Mouse (Mus musculus) cerebral cortex, adult 2 months (tissue): ENCODE data around the gene Ctrc.

Source experiments
- WGBS: fragments of 180-500 bp; shearing (Covaris S2); methylation state at CpG from one replicate; pipeline ENCODE4 v1.1.7; 2018; 5-methylcytosine and 5-hydroxymethylcytosine counted together

Ctrc gene

DNA sequence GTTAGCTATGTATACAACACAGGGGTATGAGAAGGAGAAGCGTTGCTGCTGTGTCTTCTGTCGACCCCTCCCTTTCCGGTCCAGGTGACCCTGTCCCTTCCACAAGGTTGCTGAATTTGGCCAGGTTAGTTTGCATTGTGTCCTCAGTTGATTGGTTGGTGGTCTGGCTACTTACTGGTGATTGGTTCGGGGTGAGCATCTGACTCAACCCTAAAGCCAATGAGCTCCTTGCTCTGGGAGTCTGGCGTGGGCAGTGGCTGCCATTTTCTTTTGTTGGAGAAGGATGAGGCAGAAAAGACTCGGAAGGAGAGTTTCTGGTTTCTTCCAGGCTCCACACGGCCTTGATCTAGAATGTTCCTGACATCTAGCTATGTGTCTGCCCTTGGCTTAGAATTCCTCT lies 26.8 kb downstream of the Ctrc start:
- WGBS: 92% methylated on average over 7 of the region's 7 CpGs

DNA sequence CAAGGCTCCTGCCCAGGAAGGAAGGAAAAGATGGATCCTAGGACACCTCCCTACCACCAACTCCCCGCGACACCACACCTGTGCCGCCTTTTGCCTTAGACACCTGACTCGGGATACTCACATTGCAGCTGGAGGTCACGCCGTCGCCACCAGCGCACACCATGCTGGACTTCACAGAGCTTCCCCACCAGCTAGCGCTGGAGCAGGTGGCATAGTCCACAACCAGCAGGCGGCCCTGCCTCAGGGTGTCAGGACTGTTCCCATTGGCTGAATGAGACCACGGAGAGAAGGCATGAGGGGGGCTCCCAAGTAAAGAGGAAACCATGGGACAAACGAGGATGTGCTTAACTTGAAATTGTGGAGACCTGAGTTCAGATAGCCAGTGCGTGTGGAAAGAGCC lies 27.3 kb downstream of the Ctrc start:
- 94% methylated on average over 13 of the region's 13 CpGs for WGBS

DNA sequence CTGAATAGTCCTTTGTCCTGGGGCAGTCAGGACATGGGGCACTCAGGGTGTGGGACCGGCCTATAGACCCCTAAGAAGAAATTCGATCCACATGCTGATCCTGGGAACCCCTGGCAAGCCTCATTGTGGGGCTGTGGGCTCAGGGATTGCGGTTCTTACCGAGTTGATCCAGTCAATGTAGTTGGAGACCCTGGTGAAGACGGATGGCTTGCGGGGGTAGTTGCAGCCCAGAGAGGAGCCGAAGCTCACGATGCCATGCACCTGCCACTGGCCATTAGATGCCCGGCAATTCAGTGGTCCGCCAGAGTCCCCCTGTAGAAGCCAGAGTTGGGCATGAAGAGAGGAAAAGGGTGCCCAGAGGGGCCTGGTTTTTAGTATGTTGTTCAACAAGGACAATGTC lies 28.5 kb downstream of the Ctrc start:
- WGBS: 77% methylated on average over 10 of the region's 10 CpGs

DNA sequence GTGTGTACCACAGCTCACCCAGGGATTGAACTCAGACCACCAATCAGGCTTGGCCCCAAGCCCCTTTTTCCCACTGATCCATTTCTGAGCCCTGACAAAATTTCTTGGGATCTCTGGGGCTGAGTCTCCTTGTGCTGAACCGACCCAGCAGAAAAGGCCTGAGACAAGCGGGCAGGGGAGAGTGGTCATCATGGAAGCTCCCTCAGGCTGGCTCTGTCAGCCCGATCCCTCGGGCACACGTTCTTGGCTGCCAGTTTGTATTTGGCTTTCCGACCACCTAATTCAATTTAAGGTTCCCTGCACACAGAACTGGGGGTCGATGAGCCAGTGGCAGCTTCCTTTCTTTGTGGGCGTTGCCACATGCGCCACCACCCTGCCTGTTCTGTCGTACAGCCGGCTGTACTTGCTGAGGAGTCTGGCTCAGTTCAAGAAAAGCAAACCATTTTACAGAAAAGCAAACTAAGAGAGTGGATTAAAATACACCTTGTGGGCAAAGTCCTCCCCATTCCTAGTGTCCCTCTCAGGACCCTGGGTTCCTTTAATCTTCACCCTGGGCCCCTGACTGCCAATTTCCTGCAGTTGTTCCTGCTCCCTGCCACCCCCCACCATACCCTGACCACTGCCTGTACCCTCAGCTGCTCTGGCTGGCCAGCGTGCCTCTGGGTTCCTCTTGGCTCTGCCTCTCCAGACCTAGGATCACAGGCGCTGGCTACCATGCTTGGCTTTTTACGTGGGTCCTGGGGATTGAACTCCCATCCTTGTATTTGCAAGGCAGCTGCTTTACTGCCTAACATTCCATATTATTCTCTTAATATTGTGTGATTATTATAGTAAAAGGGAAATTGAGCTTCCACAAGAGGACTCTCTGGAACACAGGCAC lies 29.1 kb downstream of the Ctrc start:
- 45% methylated on average over 14 of the region's 14 CpGs for WGBS

DNA sequence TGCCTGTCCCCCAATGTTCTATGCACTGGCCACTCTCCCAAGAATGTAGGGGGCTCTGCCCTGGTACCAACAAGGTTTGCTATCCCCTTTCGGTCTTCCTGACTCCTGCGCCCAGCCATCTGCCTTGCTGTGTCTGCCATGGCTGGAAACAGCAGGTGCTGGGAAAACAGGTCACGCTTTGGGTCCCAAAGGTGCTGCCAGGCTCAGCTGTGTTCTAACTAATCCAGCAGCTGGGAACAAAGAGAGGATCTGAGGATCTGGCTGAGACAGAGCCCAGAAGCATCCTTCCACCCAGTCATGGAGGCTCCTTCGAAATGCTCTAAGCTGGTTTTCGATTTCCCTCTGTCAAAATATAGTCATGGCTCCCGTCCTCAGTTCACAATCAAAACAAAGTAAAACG lies 29.9 kb downstream of the Ctrc start:
- 89% methylated on average over 7 of the region's 7 CpGs for WGBS

DNA sequence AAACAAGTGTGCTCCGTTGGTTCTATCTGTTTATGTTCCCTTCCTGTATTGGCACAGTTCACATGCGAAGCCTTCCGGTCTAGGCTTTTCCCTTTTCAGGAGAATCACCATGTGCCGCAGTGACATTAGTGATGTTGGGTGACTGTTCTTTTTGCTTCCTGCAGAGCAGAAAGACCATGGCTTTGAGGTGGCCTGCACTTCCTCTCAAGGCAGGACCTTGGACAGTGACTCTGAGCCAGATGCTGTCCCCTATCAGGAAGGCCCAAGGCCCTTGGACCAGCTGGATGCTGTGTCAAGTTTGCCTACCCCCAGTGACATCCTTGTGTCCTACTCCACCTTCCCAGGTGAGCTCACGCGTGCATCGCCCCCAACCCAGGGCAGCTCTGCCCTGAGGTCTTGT lies 34.8 kb downstream of the Ctrc start:
- 97% methylated on average over 7 of the region's 7 CpGs for WGBS

DNA sequence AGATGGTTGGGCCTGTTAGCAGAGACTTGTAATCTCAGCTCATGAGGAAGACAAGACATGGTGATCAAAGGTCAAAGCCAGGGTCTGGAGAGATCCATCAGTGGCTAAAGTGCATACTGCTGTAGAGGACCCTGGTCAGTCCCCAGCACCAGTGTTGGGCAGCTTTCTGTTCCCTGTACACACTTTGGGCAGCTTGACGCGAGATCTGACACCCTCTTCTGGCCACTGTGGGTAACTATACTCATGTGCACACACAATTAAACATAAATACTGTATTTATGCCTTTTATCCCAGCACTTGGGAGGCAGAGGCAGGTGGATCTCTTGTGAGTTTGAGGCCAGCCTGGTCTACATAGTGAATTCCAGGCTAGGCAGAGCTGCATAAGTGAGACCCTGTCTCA lies 35.2 kb downstream of the Ctrc start:
- WGBS: 97% methylated on average over 2 of the region's 2 CpGs

DNA sequence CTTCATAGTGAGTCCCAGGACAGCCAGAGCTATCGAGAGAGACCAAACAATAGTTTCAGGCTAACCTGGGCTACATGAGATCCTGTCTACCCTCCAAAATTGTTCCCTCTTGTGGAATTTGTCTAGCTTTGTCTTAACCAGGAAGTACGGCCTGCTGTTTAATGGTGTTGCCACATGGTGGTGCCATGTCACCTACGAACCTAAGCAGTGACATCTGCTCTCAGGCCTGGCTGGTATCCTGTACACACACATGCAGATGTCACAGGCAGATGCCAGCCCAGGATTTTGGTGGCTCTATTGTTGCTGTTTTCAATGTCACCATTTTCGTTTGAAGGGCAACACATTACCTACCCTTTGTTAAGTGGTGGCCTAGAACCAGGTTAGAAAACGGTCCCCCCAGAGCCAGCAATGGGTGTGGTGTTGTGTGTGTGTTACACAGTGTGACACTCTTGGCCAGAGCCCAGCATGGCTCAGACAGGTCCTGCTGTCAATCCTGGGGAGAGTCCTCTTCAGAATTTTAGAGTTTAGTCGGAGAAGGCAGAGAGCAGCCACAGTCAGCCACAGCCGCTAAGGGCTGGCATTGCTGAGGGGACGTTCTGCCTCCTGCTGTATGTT lies 36.2 kb downstream of the Ctrc start:
- WGBS: 67% methylated on average over 8 of the region's 8 CpGs

DNA sequence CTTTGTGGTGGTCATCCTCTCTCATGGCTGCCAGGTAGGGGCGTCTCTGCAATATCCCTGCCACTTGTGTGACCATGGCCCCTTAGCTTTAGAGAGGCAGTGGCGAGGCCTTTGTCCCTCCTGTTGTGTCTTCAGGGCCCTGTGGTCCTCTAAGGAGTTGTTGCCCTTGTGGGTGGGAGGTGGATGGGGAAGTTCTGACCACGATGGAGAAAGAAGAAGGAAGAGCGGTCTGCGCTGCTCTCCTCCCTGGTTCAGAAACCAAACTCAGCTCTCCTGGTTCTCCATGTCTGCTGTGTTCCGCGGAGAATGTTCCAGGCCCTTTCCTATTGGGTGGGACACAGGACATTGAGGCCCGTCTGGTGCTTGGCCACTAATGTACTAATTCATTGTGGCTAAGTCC lies 40.3 kb downstream of the Ctrc start:
- 92% methylated on average over 8 of the region's 8 CpGs for WGBS

DNA sequence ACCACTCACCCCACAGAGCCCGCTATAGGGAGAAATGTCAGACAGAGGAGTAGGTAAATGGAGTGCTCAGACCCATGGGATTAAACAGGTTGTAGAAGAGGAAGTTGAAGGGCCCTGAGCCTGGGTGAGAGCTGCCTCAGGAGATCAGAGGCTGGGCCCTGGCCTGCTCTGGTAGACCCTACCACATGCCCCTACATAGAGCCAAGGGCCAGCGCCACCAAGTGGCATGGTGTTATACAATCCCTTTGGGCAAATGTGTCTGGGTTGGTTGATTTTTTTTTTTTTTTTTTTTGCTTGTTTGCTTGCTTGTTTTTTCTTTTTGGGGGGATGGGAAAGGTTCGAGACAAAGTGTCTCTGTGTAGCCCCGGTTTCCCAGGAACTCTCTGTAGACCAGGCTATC lies 42.1 kb downstream of the Ctrc start:
- WGBS: 80% methylated on average over 4 of the region's 4 CpGs

DNA sequence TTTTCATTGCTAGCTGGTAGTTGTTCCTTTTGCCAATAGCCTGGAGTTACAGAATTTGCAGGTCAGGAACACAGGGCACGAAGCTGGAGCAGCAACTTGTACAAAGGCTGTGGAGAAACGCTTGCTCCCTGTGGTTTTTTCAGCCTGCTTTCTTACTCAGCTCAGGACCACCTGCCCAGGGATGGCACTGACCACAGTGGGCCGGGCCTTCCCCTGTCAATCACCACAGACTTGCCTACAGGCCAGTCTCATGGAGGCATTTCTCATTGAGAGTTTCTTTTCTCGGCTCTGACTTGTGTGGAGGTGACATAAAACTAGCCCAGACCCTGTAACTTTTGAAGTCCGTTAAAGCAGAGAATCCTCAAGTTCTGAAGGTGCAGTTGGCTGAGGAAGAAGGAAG lies 48.6 kb downstream of the Ctrc start:
- 93% methylated on average over 5 of the region's 5 CpGs for WGBS

DNA sequence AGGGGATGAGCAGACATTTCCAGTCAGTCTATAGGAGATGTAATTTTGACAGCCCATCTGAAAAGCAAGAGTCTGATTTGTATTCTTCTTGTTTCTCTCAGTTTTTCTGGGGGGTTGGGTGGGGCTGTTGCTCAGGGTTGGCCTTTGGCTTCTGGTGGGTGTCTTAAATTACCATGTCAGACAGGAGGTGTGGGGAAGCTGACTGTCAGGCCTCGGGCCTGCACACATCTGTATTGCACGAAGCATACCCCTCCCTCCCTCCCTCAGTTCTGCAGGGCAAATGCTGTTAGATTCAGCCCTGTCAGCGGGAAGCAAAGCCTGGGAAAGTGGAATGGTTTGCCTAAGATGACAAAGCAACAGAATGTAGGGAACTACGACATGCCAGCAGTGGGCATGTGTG lies 49.2 kb downstream of the Ctrc start:
- WGBS: 94% methylated on average over 4 of the region's 4 CpGs

DNA sequence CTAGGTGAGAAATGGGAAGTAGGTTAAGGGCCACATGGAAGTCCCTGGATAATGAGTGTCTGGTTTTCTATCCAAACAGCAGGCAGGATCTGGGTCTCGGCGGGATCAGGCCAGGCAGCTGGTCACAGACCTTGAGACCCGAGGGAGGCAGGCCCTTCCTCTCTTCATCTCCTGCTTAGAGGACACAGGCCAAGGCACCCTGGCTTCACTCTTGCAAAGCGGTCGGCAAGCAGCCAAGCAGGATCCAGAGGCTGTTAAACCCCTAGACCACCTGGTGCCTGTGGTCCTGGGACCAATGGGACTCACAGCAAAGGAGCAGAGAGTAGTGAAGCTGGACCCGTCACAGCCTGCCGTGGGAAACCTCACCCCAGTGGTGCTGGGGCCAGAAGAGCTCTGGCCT lies 49.8 kb downstream of the Ctrc start:
- WGBS: 85% methylated on average over 7 of the region's 7 CpGs

DNA sequence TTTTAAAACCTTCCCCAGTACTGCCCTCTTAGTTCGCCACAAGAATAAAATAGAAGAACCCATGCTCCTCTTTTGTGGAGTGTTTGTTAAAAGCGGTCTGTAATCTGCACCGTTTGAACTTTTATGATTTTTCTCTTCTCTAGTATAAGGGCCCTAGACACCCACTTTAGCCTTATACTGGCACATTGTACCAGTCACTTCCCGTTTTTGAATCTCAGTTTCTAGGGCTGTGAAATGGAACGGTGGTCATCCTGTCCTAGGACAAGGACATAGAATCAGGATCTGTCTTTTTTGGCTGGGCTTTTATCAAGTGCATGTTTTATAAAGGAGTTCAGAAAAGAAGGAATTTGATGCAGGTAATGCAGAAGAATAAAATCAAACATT lies 52.0 kb downstream of the Ctrc start:
- under 1% methylated on average over 5 of the region's 5 CpGs for WGBS

DNA sequence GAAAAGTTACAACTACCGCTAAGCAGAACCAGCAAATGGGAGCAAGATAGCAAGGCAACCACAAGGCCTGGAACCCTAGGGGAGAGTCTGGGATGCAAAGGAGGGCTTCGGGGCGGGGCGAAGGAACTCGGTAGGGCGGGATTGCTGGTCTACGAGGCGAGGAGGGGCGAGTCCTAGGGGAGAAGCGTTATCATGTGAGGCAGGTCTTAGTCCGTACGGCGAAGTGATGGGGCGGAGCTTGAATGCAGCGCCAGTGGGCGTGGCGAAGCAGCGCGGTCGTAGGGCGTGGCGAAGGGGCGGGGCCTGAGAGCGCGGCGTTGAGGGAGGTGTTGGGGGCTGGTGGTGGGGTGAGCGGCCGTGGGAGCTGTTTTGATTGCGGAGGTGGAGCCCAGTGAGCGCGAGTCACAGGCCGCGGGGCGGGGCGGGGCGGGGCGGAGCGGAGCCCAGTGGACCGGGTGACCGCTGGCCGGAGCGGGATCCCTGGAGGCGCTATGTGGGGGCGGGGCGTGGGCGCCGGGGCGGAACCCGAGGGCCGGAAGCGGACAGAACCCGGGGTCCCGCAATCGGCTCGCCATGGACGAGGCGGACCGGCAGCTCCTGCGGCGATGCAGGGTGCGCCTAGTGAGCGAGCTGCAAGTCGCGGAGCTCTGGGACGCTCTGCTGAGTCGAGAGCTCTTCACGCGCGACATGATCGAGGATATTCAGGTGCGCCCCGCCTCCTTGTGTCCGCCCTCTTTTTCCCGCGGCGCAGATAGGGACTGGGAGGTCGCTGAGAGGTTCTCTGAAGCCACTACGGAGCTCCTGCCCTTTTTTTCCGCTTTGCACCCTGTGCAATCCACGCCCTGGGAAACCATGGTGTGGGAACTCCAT lies 52.6 kb downstream of the Ctrc start, which contains the start of gene Casp9:
Gene Casp9 (plus strand): TSS at position 331 of the 870 bp plus-strand sequence.
- under 1% methylated on average over 80 of the region's 80 CpGs for WGBS

DNA sequence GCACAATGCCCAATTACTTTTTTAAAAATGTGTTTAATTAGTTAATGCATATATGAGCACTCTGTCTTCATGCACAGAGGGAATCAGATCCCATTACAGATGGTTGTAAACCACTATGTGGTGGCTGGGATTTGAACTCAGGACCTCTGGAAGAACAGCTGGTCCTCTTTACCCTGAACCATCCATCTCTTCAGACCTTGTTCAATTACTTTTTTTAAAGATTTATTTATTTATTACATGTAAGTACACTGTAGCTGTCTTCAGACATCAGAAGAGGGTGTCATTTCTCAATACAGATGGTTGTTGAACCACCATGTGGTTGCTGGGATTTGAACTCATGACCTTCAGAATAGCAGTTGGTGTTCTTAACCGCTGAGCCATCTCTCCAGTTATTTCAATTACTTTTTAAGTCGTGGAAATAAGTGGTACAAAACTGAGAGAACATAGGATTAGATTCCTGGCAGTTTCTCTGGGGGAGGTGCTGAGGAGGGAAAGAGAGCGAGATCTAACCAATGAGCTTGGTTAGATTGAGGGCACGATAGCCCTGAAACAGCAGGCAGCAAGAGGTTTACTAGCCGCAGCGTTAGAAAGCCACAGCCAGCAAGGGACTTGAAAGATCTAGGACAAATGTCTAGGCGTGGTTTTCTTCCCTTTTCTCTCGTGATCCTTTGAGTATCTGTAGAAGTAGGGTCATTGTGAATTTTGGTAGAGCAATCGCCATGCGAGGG lies 53.4 kb downstream of the Ctrc start:
- 7% methylated on average over 10 of the region's 10 CpGs for WGBS

DNA sequence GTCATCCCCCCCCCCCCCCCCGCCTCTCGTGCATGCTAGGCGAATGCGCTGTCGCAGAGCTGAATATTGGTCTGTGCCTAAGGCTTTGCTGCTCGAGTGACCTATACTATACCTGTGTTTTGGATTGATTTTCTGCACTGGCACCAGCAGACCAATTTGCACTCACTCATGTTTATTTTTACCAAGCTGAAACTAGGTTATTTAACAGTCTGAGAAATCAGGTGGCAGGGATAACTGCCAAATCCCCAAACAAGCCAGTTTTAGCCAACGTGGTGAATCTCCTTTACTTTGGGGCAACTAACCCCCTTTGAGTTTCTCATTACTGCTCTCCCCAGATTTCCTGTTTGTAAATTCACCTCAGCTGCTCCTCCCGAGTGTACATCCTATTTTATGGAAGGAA lies 54.2 kb downstream of the Ctrc start:
- 66% methylated on average over 8 of the region's 8 CpGs for WGBS

DNA sequence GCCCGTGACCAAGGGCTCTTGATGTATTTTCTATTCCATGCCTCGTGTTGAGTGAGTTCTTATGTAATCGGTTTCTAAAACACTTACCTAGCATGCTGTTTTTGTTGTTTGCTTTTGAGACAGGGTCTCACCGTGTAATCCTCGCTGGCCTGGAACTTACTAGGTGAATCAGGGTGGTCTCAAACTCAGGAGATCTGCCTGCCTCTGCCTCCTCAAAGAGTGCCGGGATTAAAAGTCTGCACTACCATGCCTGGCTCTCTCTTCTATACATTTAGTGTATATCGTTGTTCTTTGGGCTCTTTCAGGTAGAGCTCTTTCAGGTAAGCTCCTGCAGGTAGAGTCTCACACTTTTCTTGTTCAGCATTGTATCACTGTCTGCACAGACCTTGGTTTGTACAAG lies 54.7 kb downstream of the Ctrc start:
- 85% methylated on average over 7 of the region's 7 CpGs for WGBS

DNA sequence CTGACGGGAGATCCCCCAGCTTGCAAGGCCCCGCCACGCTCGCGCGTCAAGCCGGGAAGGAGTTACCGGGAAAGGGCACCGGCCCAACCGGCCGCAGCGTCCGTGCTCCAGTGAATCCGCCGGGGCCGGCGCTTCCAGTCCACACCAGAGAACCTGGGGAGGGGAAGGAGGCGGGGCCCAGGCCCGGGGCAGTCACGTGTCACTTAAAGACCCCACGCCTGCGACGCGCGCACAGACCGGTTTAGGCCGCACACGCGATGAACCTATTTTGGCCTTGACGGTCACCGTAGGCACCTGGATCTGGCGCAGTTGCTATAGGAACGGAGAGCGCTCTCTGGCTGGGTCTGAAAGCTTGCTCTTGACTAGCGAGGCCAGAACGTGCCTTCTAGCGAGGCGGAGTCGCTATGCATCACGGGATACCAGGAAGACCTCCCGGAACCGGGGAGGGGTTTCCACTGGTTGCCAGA lies 55.6 kb downstream of the Ctrc start, which contains the start of gene Dnajc16:
Gene Dnajc16 (minus strand): TSS at position 408 of the 467 bp plus-strand sequence.
- under 1% methylated on average over 42 of the region's 42 CpGs for WGBS

DNA sequence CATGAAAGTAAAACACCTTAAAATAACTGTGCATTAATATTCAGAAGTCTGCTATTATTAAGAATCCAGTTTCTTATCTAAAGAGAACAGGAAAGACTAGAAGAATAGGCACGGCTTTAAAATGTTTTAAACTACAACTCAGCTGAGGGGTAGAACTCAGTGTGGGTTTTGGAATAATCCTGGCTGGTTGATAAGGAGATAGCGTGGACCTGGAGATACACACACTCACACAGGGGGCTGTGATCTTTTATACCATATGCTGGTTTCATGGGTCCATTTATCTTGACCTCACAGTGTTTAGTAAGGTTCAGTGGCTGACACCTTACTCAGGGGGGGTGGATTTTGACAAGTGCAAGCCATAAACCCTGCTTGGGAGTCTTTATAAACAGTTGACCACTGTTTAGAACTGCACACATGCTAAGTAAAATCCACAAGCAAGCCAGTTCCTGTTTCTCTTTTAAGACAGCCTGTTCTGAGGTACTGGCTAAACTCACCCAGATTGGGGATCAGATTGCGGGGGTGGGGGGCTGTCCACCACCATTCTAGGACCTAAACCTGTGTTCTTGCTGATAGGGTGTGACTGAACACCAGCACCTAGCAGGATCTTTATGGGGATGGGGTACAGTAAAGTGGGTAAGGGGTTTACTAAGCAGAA lies 56.5 kb downstream of the Ctrc start:
- WGBS: 37% methylated on average over 3 of the region's 3 CpGs

DNA sequence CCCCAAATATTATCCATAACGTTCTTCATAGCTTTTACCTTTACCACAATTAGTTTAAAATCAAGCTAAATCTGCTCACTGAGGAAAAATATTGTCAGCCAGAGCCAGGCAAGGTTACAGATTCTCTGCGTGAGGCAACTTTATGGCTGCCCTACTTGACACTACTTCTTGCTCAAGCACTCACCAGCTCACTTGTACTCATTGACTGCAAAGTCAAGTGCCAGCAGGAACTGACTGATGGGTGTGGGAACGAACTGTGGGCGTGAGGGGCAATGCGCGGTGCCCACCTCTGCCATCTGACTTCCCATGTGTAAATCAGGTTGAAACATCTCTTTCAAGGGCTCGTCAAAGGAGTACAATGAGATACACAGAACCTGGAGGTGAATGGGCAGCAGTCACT lies 58.7 kb downstream of the Ctrc start:
- WGBS: 77% methylated on average over 7 of the region's 7 CpGs
